Mouse (Mus musculus): ENCODE measurements around the gene Slc22a16. TPM values are rescaled to one million over a fixed set of nuclear protein-coding genes. Genes with fewer than 3 reads are reported as not detected.

Slc22a16 gene
- total and polyA plus RNA-seq, 3 experiments: not detected

GRCm38 (mm10) chr10:40524991-40525390, 45.1 kb upstream of the Slc22a16 start:
- peak; percentile 87 for DNase-seq (ENCODE audit: low read depth, low spot score)
- peaks cover 4 to 20% of the 10 kb centered on the region in 2 experiments; a peak in 3 of 4 replicates for H3K4me1 ChIP-seq (ENCODE audit: control insufficient read depth in 1 of 2, insufficient read depth in 2 of 2, low read length in 2 of 2)
- H3K79me2 ChIP-seq (ENCODE audit: control insufficient read depth, insufficient read depth, low read length, poor library complexity): no peaks in the 10 kb centered on the region
- H3K4me3 ChIP-seq (ENCODE audit: control insufficient read depth in 1 of 2, insufficient read depth in 1 of 2, low read depth in 2 of 2, low read length in 2 of 2): peak overlapping the region in 1 of 2 experiments; percentile 57; a peak in 1 of 4 replicates
- H3K36me3 ChIP-seq (ENCODE audit: control insufficient read depth in 1 of 2, insufficient read depth in 2 of 2, low read length in 2 of 2): peaks cover 0 to 10% of the 10 kb centered on the region in 2 experiments; a peak in 2 of 4 replicates
- H3K27me3 ChIP-seq (ENCODE audit: control insufficient read depth in 1 of 2, insufficient read depth in 2 of 2, low read length in 2 of 2): no peaks in the 10 kb centered on the region; a peak in 1 of 4 replicates
- no peak overlapping the region for H3K27ac ChIP-seq (ENCODE audit: control insufficient read depth, low read depth, low read length)
- no peaks in the 10 kb centered on the region for H3K9me3 ChIP-seq (replicated peaks; ENCODE audit: insufficient read depth, low read length)
- H3K9ac ChIP-seq (ENCODE audit: control insufficient read depth, low read depth, low read length, poor library complexity, severe bottlenecking): no peak overlapping the region
- TF ChIP-seq NELFE (IDR thresholded peaks at IDR 0.05; ENCODE audit: low read depth, low read length) (no peak), E2F4 (IDR thresholded peaks at IDR 0.05; ENCODE audit: borderline replicate concordance, low read depth, low read length) (no peak), ZC3H11A (IDR thresholded peaks at IDR 0.05; ENCODE audit: low read depth, low read length) (peak; percentile 98), EP300 (IDR thresholded peaks at IDR 0.05; ENCODE audit: low read depth in 1 of 2, low read length in 2 of 2) (peak; percentile 2 to 4; a peak in 2 of 4 replicates), RCOR1 (IDR thresholded peaks at IDR 0.05; ENCODE audit: low read depth, low read length) (no peak), RAD21 (IDR thresholded peaks at IDR 0.05; ENCODE audit: low read depth, low read length) (peak; percentile 100), NRF1 (IDR thresholded peaks at IDR 0.05; ENCODE audit: insufficient read depth, low read depth, low read length, poor library complexity, severe bottlenecking) (no peak), USF2 (IDR thresholded peaks at IDR 0.05; ENCODE audit: borderline replicate concordance in 1 of 2, insufficient read depth in 1 of 2, low read depth in 1 of 2, low read length in 2 of 2) (no peak), ZMIZ1 (IDR thresholded peaks at IDR 0.05; ENCODE audit: low read depth, low read length) (no peak), TBP (IDR thresholded peaks at IDR 0.05; ENCODE audit: low read depth, low read length) (no peak), ZKSCAN1 (IDR thresholded peaks at IDR 0.05; ENCODE audit: low read depth, low read length) (no peak), CTCF (IDR thresholded peaks at IDR 0.05 in 2 of 3, conservative IDR thresholded peaks at IDR 0.05 in 1 of 3; ENCODE audit: control insufficient read depth in 1 of 3, insufficient read depth in 1 of 3, low read depth in 2 of 3, low read length in 3 of 3, poor library complexity in 1 of 3, severe bottlenecking in 1 of 3) (peak; percentile 6 to 91 (median 65); a peak in 4 of 6 replicates), MYC (IDR thresholded peaks at IDR 0.05; ENCODE audit: low read depth, low read length) (peak; percentile 65; the same call in 1 of the 2 replicates), MXI1 (IDR thresholded peaks at IDR 0.05; ENCODE audit: low read depth, low read length) (0 out of 2 replicates have a peak, but pooled peaks have one; percentile 38), SMC3 (IDR thresholded peaks at IDR 0.05; ENCODE audit: low read depth, low read length) (peak; percentile 98), SIN3A (IDR thresholded peaks at IDR 0.05; ENCODE audit: low read length) (peak; percentile 69; the same call in 1 of the 2 replicates), BHLHE40 (IDR thresholded peaks at IDR 0.05; ENCODE audit: borderline replicate concordance, low read depth, low read length) (no peak), TCF12 (IDR thresholded peaks at IDR 0.05; ENCODE audit: low read depth, low read length) (no peak), GATA1 (IDR thresholded peaks at IDR 0.05; ENCODE audit: low read depth, low read length) (peak; percentile 54; the same call in 1 of the 2 replicates), KAT2A (conservative IDR thresholded peaks at IDR 0.05; ENCODE audit: low read depth, low read length) (no peak; the same call in 1 of the 2 replicates), ZNF384 (IDR thresholded peaks at IDR 0.05; ENCODE audit: low read depth, low read length) (no peak), POLR2A (IDR thresholded peaks at IDR 0.05; ENCODE audit: control insufficient read depth in 1 of 2, insufficient read depth in 1 of 2, low read depth in 1 of 2, low read length in 2 of 2, poor library complexity in 1 of 2) (no peak), USF1 (IDR thresholded peaks at IDR 0.05; ENCODE audit: low read depth, low read length) (no peak)

Measured in MEL (cell line).